Mouse (Mus musculus) R1 (cell line): ENCODE measurements around the gene Ptprk.

ENCODE experiments used
- DNase-seq: peaks from one replicate; pipeline ENCODE4 v3.0.0-alpha.2; 2018; ENCODE audit warnings: low read depth, low spot score

Gene Ptprk

DNA sequence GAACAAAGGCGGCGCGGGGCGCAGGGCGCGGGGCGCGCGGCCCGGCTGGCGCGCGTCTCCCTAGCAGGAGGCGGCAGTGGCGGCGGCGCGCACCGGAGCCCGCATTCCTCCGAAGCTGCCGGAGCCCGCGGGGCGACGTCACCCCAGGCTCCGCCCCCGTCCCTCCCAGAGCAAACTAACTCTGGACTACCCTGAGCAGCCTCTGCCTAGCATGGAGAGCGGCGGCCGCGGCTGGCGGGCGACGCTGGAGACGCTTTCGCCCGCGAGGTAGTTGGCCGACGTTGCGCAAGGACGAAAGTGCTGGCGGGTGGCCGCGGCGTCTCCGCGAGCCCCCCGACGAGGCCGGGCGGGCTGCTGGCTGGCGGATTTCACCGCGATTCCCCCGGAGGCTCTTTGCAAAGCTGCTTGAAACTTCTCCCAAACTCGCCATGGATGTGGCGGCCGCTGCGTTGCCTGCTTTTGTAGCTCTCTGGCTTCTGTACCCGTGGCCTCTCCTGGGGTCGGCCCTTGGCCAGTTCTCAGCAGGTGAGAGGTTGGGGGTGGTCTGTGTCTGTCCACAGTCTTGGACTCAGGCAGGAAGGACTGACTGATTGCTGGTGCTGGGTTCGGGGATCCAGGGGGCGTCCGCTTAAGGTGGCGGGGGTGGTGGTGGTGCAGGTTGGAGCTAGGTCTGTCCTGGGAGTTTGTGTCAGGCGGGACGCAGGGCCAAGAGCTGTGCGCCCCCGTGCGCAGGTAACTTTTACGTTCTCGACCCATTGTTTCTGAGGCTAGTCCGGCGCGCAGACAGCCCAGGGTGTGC is at the start of gene Ptprk:
Ptprk (plus strand) TSS at position 168 of the 799 bp plus-strand sequence.
- peak; percentile 93 for DNase-seq

DNA sequence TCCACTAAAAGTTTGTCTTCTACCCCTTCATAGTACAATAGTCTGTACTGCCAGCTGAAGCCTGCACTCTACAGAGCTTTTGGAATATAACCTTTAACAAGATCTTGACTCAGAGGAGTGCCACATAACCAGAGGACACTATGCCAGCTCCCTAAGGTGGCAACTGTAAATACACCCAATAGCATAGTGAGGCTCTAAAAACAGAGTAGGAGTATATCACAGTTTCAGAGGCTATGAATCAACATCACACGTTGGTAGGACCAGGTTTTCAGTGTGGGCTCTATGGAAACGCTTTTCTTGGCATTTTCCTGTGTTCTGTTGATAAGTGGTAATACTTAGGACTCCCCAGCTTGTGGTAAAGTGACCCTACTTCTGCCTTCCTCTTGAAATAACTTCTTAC is 46.8 kb upstream of the Ptprk start:
- DNase-seq, result no peak

DNA sequence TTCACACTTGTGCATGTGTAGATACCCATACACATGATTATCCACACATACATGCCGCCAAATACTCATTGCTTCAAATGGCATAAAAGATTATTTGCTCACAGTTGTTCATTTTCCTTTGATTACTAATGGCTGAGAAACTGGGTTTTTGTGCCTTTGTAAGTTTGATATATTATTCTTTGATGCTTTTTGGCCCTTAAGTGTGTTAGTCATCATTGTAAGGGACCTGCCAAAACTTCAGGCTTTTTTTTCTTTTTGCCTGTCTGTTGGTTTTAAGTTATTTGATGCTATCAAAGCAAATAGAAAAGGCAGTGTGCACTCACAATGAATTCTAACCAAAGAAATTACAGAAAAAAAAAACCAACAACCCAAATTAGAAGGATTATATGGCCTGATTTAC is 38.2 kb upstream of the Ptprk start:
- no peak for DNase-seq

DNA sequence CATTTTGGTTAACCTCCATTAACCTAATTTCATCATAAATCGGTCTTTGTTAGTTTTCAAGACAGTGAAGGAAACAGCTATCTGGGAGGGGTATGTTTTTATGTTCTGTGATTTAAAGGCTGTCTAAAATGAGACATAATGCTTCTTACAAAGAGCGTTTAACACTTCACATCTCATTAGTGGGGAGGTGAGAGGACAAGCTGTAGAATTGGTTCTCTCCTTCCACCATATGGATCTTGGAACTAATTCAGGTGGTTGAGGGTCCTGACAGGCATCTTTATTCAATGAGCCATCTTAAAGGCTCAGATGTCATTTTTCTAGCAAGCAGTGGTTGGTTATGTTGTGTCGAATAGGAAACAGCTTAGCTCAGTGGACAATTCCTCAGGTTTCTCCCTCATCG is 19.9 kb upstream of the Ptprk start:
- DNase-seq, result no peak

DNA sequence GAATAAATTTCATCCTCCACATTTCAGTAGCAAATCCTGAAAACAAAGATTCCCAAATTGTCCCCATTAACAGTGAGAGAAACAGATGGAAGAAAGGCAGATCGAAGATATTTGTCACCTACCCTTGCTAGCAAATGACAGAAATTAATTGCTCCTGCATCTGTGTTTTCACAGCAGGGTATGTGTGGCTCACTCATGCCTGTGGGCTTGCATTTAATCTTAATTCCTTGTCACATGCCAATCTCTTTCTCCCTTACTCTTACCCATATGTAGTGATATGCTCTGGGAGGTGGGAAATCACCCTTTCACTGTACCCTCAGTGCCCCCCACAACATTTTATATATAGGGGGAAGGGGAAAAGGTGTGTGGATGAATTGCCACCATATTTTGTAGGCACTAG is 15.4 kb upstream of the Ptprk start:
- no peak for DNase-seq

DNA sequence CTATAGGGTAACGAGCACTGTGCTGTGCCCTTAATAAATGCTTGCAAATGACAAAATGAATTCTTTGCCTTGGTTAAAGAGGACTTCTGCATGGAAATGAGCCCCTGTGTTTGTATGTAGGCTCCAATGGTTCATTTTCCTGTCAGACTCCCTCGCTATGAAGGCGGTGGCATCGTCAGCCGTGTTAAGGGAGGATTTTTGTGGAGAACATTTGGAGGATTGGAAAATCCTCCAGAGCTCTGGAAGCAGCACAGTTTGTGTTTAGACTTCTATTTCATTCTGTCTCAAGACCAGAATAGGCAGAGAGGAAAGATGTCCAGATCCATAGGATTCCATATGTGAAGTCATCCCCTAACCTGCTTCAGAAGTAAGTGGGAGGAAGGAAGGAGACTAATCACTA is 6.6 kb upstream of the Ptprk start:
- DNase-seq, result no peak

DNA sequence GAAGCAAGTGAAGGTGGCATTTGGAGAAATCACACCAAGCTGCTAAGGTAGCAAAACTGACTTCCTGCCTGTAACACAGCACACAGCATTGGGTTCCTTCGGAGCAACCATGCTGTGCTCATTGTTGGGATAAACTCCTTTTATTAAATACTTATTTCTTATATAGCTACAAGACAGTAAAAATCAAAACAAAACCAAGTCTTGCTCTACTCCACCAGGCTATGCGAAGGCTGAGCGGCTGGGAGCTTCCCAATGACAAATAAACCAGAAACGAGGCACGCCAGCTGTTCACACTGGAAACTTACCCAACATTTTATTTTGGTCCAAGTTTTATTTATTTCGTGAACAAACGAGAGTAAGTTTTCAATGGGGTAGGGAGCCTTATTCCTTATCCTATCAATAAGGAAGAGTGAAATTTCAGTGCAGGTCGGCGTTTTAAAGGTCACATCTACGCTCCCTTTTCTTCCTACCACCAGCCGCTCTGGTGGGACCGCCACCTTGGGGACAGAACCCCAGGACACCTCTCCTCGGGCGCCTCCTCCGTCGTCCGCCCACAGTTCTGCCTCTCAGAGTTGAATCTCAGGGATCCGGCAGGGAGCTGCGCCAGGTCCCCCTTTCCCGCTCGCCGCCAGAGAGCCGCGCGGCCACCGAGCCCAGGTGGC is 498 bp upstream of the Ptprk start:
- DNase-seq, result no peak

DNA sequence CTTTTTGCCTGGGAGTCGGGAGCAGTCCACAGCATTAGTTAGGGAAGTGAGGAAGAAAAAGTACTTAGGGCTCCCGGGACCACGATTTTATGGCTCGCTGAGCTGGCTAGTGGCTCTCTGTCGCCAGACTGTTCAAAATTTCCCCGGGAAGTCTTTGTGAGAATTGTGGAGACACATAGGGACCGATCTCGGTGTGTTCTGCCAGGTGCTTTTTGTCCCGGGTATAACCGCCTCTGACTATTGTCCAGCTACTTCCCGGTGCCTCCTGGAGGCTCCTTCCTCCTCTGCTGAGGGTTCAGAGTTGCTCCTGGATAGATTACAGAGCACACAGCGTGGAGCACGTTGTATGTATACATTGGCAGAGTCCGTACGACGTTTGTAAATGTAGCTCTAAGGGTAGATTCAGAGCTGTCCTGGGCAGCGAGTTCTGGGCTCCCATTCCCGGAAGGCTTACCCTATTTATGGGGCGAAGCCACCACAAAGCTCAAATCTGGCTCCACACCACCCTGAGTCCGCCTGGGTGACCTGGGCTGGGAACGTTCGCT is 943 bp downstream of the Ptprk start:
- DNase-seq, result no peak

DNA sequence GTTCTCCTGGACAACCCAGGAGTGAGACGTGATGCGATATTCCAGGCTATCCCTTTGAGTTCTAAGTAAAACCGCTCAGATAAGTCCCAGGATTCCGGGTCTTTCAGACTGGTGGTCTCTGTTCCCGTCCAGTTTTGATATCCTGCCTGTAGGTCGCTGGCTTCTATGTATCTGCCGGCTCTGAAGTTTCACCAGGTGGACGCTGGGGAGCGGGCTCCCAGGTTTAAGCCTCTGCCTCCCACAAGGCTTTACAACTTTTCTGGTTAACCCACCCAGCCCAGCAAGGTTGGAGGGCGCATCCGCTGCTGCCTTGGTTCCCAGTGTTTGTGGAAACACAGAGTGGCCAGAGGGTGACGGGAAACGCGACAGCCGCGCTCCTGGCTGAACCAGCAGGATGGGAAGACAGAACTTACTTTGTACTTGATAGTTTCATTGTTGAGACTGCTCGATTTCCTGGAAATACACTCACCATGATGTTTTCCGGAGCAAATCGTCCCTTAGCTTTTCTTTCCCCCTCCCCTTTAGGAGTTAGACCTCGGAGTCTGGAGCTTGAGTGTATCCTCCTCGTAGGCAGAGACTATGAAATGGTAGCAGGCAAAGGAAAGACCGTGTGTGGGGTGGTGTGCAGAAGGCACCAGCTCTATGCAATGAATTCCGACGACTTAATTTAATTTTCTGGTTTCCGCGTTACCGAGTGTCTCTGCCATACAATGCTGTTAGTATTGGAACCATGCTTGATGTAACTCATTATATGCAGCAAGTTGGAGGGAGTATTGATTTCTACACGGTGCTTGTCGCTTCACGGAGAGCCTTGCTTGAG is 1.6 kb downstream of the Ptprk start:
- DNase-seq, result peak; percentile 55

DNA sequence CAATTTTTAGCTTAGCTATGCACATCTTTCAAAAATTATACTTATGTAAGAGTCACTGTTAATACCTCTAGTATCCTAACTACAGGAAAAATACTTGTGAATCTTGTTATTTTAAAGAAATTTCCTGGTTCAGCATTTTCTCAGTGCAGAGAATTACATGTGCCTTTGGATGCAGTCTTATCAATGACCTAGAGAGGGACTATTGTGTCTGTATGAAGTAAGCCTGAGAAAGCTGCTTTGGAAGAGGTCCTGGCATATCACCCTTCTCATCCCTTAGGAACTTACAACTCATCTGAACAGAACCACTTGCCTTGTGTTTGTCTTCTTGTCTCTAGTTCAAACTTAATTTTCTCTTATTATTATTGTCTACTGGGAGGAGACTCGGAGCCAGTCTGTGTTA is 3.6 kb downstream of the Ptprk start:
- DNase-seq, result no peak

DNA sequence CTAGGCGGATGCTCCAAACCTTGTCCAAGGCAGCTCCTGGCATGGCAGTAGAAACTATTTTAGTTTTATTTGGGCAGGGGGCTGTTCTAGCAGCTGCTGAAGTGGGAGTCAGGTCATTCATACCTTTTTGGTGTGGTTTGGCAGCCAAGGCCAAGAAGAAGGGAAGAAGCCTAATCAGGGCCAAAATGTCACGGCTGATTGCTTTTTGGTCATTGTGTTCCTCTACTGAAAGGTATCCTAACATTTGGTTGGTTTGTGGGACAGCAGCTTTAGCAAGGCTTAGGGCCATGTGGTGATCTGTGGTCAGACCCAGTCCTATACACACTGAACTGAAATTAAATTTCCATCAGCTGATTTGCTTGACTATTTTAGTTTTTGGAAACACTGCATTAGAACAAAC is 6.6 kb downstream of the Ptprk start:
- no peak for DNase-seq

DNA sequence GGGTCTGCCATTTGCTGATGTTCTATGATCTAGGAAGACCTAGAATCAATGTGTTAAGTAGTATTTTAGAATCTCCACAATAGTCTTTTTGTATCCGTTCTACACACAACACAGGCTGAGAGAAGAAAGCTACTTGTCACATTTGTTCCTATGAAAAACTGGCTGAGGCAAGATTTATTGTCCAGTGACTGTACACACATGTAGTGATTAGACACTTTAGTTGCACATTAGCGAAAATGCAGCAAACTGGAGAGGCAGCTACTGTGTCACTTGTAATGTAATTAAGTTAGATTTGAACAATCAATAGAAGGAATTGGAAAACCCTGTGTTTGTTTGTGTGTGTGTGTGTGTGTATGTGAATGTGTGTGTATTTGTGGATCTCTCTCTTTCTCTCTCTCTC is 8.6 kb downstream of the Ptprk start:
- DNase-seq, result no peak

DNA sequence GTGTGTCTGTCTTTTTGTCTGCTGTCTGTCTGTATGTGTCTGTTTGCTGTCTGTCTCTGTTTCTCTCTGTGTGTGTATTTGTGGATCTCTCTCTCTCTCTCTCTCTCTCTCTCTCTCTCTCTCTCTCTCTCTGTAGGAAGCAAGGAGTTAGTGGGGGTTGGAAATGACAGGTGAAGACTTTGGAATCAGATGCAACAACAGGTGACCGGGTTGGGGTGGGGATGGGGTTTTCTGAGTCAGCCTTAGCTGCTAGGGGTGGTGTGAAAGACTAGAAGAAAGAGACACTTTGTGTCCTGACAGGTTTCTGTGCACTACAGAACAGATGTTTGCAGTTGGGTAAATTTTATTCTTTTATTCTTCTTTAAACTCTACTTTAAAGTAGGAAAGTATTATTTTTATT is 9.0 kb downstream of the Ptprk start:
- no peak for DNase-seq

DNA sequence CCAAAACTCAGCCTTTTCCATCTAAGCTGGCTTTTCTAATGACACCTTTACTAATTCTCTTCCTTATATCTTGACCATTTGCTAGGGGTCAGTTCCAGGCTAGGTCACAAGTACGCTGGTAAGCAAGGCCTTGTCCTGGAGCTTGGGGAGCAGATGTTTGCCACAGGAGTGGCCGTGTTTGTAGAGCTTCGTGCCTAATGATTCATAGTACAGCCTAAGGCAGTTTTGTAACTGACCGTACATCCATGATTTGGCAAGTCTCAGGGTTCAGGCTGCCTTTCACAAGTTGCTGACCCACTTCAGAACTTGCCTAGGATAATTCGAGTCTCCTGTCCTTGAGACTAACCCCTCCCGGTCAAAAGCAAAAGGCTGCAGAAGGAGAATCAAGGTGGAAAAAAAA is 12.7 kb downstream of the Ptprk start:
- DNase-seq, result no peak

DNA sequence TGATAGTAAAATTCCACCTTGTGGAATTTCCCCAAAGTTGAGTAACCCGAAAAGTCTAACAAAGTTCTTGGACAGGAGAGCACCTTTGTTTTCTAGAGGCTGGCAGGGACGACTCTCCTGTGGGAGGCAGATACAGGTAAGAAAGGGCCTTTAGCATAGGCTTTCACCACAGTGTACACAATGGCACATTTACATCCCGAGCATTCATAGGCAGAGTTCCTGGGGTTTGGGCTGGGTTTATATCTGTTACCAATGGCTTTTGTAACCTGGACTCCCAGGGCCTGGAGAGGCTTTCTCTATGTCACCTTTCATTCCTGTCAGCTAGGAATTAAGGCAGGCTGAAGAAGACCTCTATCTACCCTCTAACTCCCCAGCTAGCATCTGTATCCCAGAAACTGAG is 13.1 kb downstream of the Ptprk start:
- DNase-seq, result peak; percentile 97

DNA sequence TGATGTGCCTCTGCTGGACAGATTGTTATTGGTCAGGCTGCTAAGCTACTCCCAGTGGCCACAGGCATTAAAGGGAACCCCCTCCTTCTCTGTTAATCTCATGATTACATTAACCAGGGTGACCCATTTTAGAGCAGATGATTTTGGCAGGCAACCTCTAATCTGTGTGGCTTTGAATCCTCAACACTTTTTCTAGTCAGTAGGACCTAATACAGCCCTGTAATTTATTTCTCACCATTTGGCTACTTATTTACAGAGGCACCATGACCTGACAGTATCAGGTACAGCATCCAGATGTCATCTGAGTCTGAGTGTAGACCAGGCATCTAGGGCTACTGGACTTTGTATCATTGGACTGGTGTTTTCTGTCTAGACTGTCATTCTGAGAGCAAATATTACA is 21.4 kb downstream of the Ptprk start:
- DNase-seq, result no peak

DNA sequence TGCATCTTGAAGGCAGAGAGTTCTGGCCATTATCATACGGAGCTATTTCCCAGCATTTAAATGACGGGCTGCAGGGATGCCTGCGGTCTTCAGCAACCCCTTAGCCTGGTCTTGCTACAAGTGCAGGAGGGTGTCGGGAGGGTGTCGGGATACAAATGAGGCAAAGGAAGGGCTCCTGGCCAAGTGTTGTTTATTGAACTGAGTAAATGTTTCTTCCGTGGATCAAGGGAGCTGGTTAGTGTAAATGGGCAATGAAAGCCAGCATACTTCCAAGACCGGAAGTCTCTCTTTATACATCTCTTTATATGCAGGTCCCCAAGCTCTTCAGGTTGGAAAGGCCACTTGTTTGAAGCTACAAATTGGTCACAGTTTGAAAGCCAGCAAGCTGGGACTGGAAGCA is 23.0 kb downstream of the Ptprk start:
- no peak for DNase-seq

DNA sequence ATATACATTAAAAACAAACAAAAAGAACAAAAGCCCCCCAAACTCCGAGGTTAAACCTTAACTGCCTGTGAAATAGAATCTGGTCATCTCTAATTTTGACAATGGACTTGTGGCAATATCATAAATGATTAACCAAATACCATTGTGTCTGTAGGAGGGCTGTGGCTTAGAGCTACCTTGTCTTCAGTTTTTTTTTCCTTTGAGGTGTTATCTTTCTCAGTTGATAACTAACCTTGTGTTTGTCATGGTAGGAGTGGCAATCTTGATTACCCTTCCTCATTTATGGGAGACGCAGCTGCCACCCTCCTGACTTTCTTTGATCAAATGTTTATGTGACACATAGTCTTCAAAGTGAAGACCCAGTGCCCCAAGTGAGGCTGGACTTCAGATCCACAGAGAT is 24.3 kb downstream of the Ptprk start:
- DNase-seq, result no peak

DNA sequence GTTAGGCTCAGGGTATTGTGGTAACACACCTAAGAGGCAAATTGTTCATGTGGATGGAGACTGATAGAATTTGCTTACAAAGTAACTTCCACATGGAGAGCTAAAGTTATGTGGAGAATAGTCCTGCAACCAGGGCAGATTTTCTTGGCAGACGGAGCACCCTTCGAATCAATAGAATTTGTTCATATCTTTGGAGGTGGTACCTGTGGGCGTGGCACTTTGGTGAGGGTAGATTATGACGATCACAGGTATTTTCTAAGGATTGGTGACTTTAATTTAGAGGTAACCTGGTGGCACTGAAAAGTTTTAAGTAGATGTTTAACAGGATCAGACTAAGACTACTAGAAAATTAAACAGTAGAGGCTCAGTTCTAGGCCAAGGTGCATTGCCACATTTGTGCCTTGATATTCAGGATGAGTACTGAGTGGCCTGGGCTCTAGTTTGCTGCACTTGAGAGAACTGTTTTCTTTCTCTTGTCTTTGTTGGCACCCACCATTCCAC is 28.8 kb downstream of the Ptprk start:
- no peak for DNase-seq

DNA sequence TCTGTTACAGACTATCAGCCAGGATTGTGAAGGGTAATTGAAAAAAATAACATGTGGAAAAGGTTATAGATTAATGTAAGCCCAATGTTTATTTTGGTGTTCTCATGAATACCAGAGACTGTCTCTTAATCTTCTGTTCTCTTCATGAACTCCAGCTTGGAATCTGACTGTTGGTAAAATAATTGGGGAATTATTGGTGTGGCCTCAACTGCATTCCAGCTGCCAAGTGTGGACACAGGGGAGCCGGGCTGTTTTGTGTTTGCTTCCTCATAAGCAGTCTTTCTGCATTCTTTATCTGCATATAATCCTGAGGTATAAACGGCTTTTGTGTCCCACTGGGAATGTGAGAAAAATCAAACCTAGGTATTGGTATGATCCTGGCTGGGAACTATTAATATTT is 29.3 kb downstream of the Ptprk start:
- DNase-seq, result no peak

DNA sequence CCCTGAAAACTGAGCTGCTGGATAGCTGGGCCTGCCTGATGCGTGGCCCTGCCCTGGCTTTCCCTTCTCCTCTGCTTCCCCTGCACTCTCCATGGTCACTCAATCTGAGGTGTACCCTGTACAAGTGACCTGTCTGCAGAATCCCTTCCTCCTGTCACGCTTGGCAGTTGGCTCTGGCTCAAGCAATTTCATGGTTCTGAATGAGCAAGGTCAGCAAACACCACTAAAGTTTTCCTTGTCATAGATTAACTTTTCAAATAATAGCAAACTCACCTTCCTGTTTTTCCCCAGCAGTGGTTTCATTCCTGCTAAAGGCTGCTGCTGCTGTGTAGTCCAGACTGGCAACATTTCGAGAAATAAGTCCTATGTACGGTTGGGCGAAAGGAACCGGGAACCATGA is 30.6 kb downstream of the Ptprk start:
- no peak for DNase-seq
